Mouse (Mus musculus): ENCODE data around the gene Abcc2. TPM values are rescaled to one million over a fixed set of nuclear protein-coding genes. Genes with fewer than 3 reads are reported as not detected.

The Abcc2 gene
- total RNA-seq, 2 experiments from 2014 or later, result 0.26 to 0.28 TPM

Other genes starting within 250 kb of the Abcc2 start
- not detected for gene Nkx2-3, start 169.9 kb upstream of the Abcc2 start, total RNA-seq (2021)
- gene Slc25a28, start 107.3 kb upstream of the Abcc2 start, total RNA-seq (2021), result 10 to 100 TPM; 48.8 to 50.7 TPM
- 10 to 100 TPM; 26.2 to 26.3 TPM for gene Entpd7, start 92.5 kb upstream of the Abcc2 start, total RNA-seq (2021)
- 1 to 10 TPM; 2.2 to 4.3 TPM for gene Cutc, start 29.2 kb upstream of the Abcc2 start, total RNA-seq (2021)
- 10 to 100 TPM; 17.6 to 18.3 TPM for gene Cox15, start 29.2 kb upstream of the Abcc2 start, total RNA-seq (2021)
- gene Dnmbp, start 158.0 kb downstream of the Abcc2 start, total RNA-seq (2021), result 10 to 100 TPM; 11.3 to 11.4 TPM
- under 1 TPM in 1 of 2 experiments, not detected in 1; 0.18 TPM for gene Cpn1, start 204.4 kb downstream of the Abcc2 start, total RNA-seq (2021)
- not detected for gene Cyp2c23, start 247.0 kb downstream of the Abcc2 start, total RNA-seq (2021)